Mouse (Mus musculus) liver, adult 2 months (tissue): ENCODE measurements around the gene Camkk2.

ENCODE experiments used
- CTCF ChIP-seq: fragments of 200-500 bp; IDR thresholded peaks from 2 replicates; pipeline ENCODE4 v1.5.1; 2011; ENCODE audit warnings: low read depth, low read length, control low read depth
- POLR2A ChIP-seq: fragments of 200-500 bp; IDR thresholded peaks from 2 replicates; pipeline ENCODE4 v1.6.1; 2011; ENCODE audit warnings: low read length, control low read depth; ENCODE audit not compliant: insufficient read depth; ENCODE audit errors: extremely low read depth

- no peak for TF ChIP-seq POLR2A
- TF ChIP-seq CTCF, result no peak
These were observed 70.4 kb downstream of the Camkk2 start for GRCm38 (mm10) chr5:122708819-122709218.
